Mouse (Mus musculus) thymus, postnatal 14 days (tissue): ENCODE data around the gene Gprc5b.

ENCODE experiments used
- DNase-seq: peaks from one replicate; pipeline ENCODE4 v3.0.0; 2021

Gprc5b gene

DNA sequence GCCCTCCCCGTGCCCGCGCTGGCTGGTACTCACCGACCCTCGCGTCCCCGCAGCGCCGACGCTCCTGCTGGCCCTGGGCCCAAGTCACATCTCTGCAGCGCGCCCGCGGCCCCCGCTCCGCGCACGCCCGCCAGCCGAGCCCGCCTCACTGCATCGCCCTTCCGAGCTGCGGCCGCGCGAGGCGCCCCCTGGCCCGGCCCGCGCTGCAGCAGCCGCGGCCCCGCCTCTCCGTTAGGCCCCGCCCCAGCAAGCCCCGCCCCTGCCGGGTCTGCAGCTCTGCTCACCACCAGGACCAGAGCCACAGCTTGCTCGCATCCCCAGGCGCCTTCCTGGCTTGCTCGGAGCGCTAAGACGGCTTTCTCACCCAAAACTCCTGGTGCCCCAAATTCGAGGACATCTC, at the start of gene Gprc5b:
Gene Gprc5b (minus strand): TSS at position 205 of the 400 bp plus-strand sequence.
- peak; percentile 96 for DNase-seq

DNA sequence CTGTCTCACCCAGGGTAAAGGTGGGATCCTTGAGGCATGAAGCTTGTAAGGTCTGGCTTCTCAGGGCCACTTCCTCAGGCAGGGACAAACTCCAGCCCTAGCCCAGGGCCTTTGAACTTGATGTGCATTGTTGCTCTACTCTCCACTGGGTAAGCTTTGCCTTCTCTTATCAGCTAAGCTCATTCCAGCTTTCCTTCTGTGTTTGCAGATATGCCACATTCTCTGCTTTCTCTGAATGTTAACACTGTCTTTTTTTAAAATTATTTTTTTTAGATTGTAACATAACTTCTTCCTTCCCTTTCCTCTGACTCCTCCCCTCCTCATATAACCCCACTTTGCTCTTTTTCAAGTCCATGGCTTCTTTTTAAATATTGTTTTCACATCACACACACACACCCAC, 46.5 kb upstream of the Gprc5b start:
- no peak for DNase-seq

DNA sequence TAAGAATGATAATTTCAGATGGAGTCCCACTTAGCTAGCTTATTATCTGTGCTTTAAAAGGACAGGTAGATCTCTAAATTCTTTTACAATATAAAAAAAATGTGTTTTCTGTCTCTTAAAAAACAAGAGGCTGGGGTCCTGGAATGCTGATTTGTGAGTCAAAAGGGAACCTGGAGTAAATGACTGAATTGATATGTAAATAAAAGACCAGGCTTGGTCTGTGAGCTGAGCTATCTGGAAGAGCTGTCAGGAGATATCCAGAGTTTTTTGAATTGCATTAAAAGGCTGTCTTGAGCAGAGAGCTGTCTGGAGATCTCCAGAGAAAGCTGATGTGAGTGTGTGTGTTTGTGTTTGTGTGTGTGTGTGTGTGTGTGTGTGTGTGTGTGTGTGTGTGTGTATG, 42.6 kb upstream of the Gprc5b start:
- no peak for DNase-seq

DNA sequence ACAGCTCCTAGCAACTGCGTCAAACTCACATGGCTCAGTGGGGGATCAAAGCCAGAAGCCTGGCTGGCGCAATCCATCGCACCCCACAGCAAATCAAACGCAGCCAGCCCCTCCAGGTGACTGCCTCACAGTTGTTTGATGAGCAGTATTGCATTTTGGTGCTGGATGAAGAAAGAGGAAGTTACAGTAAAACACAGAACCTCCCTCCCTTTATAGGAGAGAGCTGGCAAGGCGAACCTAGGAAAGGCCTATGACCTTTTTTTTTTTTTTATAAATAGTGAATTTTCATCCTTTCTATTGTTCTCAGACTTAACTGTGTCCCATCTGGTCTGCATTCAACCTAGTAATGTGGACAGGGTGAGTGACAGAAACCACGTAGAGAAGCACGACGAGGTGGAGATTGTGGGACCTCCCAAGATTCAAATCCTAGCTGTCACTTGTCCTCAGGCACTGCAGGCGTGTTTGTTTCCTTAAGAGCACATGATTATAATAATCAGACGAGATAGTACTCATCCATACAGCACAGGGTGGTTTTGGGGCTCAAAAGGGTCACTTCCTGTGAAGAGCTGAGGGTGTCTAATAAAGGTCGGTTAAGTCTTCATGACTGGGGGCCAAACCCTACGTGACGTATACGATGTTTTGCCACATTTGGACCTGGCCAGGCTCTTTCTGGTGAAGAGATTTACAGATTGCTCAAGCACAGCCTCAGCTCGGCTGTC, 39.4 kb upstream of the Gprc5b start:
- DNase-seq = no peak

DNA sequence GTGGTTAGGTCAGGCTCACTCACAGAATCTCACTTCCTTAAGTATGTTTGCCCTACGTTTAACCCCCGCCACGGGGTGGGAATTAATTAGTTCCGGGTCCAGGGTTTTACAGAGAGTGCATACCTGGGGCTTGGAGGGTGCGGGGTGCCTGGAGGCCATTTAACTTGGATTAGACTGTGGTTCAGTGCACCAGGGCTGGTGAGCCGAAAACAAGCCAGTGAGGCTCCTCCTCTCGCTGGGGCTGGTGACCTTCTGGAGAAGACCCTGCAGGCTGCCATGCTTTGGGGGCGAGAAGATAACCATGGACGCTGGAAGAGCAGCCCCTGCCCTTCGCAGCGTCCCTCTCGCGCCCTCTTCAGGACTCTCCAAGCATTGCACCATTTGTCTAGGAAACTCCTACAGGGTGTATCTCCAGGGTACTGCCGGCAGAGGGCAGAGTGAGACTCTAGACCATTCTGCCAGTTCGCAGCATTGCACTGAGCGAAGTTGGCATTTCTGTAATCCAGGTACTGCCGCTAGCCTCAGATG, 28.4 kb upstream of the Gprc5b start:
- peak; percentile 56 for DNase-seq

DNA sequence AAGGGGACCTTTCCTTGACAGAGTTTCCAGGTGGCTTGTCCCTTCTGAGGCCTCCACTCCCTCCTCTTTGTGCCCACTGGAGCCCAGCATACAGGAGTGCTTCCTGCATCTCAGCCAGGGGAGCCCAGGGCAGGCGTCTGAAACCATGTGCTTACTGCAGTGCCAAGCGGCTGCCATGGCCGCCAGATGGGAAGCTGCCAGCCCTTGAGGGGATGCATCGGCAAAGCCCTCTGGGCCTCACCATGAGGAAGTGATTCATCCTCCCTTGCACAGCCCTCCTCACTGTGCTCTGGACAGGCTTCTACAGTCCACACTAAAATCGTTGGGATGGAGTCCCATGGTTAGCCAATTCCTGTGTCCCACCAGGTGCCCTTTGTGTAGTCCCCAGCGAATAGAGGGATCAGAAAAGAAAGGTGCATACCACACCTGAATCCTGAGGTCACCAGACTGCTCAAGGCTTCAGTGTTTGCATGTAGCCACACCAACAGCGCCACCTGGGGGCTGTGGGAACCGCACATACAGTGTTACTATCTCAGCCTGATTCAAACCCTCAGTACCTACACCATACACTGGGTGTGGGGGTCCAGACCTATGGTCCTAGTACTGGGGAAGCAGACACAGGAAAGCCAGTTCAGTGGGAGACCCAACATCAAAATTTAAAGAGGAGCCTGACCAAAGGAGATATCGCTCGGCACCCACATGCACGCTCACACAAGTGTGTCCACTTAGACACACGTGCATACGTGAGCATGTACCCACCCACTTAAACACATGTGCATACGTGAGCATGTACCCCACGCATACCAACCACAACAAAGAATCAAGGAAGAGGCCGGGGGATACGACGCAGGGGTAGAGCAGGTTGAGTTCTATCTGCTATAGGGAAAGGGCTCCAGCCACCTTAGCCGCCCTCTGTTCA, 27.5 kb upstream of the Gprc5b start:
- peak; percentile 33 for DNase-seq

DNA sequence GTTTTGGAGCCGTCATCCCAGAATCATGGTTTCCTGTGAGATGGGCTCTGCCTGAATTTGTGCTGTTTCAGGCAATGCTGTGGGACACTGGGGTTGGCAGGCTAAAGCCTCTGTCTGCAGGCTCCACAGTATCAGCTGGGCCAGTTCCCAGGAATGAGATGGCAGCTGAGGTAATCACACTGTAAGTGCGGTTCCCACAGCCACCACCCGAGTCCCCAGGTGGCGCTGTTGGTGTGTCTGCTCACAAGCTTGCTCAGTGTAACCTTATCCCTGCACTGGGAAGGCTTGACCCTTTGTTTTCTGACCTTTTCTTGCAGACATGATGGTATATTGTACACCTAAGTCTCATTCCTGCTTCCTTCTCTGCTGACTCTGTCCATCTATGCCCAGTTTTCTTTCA, 24.5 kb upstream of the Gprc5b start:
- DNase-seq = peak; percentile 20

DNA sequence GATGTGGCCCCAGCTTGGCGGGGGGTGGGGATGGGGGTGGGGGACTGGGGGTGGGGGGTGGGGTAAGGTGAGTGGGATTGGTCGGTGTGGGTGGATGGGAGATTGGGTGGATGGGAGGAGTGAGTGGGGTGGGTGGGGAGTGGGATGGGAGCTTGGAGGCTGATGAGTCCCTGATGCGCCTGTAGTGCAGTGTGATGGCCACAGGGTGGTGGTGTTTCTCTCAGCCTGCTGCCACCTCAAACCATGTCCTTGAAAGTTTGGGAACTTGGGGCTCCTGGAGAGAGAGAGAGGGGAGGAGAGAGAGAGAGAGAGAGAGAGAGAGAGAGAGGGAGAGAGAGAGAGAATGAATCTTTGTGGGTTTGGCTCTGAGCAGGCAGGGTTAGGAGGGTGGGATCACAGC, 20.7 kb upstream of the Gprc5b start:
- peak; percentile 11 for DNase-seq

DNA sequence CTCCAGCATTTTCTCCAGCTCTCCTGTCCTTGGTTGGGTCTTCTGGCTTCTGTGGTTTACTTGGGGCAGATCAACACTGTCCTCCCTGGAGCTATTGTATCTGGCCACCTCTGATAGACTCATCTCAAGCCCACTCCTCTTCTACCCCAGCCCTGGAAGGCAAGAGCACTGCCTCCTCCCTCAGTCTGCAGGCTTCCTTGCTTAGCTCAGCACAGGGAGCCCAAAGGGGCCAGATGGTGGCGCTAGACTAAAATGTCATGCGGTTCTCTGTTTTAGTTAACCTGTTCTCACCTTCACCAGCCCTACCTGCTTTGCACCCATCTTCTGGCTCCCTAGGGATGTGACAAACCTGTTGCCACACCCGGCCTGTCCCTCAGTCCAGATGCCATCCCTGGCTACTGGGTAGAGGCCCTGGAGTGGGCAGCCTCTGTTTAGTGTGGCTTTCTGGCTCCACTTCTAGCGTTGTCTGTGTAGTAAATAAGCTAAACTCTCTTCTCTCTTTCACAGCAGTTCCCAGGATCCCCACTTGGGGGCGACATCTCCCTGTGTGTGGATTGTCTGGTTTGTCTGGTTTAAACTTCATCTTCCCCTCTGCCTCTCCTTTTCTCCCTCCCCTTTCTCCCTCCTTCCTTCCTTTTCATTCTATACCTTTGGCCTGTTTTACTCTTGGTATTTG, 16.0 kb upstream of the Gprc5b start:
- peak; percentile 52 for DNase-seq

DNA sequence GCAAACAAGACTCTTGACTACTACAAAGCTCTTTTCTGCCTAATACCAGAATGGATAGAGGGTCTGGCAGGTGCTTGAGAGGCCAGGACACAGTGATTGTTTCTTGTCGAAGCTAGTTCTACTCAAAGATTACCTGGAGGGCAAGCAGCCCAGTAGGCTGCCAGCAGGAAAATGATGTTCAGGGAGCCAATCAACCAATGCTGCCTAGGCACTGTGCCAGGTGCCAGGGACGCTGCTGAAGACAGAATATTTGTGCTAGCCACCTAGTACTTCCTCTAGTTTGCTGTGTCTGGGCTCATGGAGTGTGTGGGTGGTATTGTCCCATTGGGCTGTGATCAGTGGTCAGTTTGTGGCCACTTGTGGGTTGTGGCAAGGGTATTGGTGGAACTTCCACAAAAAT, 7.5 kb upstream of the Gprc5b start:
- no peak for DNase-seq

DNA sequence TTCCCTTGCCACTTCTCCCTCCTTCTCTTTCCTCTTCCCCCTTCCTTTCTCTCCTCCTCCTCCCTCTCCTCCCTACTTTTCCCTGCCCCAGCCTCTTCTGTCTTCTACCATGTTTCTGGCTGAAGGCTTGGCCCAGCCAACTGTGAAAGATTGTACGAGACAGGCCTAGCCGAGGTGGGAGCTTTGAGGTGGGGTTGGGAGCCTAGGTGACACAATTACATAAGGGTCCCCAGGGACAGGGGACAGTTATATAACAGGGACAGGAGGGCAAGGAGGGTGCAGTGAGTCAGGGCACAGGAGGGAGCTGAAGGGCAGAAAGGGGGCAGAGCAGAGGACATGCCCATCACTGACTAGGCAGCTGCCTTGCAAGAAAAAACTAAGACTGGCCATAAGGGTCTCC, 7.0 kb upstream of the Gprc5b start:
- no peak for DNase-seq

DNA sequence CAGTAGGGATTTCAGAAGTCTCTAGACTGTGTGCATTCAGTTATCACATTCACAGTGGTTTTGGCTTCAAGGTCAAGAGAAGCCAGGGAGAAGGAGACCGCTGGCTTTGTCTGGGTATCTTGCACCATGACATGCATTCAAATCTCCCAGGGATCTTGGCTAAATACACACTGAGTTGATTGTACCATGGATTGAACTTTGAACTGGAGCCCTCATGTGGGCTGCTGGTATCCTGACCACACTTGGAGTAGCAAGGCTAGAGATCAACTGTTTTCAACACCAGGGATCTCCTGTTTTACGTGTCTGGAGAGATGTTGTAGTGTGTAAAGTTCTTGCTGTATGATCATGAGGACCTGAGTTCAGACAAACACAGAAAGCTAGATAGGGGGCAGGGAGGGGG, 4.8 kb upstream of the Gprc5b start:
- no peak for DNase-seq

DNA sequence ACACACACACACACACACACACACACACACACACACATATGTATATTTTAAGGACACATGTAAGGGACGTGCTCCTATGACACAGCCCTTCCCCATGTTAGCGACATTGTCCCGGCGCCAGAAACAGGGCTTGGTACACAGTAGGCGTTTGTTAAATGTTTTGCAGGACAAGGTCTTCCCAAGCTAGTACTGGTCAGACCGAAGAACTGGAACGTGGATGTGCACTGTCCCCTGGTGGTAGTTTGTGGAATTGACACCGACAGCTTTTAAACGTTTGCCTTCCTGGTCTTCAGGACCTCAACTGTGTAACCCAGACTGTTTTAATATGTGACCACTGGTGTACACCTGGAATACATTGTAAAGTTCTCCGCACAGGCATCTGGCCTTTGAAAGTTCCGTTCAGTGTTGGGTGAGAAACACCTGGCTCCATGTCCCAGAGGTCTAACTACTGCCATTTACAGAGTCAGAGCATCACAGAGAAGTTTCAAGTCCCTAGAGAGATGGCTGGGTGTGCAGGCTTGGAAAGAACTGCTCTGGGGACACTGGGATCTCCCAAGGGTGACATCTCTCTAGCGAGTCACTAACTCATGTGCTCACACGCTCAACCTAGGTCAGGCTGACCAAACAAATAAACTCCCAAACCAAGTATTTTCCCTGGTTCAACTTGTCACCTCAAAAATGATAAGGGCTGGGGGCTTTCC, 1.3 kb upstream of the Gprc5b start:
- peak; percentile 75 for DNase-seq

DNA sequence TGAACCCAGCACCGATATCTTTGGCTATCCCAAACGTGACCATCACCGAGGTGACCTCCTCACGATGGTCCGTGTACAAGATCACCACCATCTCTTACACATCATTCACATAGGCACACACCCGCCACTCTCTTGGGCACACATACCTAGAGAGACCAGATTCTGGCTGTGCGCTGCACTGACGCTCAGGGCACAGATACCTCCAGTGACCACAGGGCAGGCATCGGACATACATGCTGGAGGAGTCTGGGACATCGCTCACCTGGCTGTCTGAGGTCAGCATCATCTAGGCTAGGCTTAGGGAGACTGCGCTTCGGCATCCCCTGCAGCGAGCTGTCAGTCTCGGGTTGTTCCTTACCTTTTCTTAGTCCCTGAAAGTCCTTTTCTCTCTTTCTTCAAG, 660 bp upstream of the Gprc5b start:
- DNase-seq = peak; percentile 12

DNA sequence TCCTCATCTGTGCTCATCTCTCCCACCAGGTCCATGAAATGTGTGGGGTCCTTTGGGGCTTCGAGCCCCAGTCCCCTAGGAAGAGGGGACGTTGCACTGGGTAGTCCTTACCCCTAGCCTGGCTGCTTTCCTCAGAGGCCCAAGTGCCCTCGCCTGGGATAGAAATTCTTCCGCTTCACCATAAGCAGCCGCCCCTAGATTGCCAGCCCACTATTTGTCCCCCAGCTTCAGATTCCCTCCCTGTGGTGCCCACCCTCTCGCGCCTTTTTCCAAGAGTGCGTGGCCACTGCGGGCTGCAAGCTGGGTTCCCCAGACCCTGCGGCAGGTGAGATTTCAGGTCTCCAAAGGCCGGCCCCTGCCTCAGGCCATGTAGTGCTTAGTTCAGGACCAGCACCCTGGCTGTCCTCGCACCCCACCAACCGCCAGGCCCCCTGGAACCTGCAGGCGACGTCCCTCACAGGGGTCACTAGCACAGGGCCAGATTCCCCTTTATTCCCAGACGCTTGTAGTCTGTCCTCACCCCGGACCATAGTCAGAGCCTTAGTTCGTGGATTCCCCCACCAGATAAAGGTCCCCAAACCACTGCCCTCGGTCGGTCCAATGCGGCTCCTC, 674 bp downstream of the Gprc5b start:
- no peak for DNase-seq

DNA sequence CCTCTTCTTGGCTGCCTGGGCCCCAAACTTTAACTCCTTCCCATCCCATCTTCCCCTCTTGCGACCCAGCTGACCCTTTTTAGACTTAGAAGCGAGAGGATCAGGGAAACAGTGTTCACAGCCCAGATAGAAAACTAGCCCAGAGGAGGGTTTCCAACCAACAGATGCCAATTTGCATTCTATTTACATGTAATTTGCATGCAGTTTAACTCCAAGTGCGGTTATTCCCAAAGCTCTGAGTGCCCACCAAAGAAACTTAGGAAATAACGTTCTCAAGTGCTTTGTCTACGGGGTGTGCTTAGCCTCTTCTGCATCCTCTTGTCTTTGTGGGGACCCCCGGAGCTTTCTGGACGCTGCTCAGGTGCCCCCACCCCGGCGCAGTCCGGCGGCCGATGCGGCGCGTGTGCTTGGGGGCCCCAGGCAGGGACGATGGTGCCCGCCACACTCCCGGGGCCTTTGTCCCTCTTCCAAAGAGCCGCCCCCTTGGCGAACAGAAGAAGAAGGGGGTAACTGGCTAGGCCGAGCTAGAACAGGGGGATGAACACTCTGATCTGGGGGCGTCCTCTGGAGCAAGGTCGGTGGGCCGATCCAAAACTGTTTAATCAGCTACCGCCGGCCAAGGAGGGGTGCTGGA, 1.3 kb downstream of the Gprc5b start:
- DNase-seq = peak; percentile 12

DNA sequence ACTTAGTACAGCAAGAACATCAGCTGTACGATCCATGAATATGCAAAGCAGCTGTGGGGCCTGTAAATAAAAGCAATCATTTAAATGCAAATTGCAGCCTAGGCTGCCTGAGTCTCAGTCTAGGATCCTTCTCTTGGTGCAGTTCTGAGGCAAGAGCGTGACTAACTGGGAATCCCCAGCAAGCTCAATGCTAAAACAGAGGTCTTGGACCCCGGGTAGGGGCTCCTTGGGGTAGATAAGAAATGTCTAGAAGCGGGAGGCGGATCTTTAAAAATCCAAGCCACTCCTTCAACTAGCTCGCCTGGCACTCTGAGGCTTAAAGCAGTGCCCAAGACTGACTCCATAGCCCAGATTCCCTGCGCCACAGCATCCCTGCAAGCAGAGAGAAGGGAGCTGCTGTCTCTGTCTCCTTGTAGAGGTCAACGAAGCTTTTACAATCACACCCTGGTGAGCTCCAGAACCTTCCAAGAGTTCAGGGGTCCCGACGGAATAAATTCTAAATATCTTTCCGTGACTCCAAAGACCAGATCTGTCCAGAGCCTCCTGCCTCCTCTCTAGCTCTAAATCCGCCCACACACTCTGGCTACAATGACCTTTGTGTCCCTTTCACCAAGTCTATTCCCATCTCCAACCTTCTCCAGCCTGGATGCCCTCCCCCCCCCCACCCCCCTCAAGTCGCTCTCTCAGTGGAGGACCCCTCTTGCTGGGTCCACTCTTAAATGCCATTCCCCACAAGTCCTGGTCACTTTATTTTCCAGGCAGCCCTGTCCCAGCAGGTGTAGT, 2.2 kb downstream of the Gprc5b start:
- no peak for DNase-seq

DNA sequence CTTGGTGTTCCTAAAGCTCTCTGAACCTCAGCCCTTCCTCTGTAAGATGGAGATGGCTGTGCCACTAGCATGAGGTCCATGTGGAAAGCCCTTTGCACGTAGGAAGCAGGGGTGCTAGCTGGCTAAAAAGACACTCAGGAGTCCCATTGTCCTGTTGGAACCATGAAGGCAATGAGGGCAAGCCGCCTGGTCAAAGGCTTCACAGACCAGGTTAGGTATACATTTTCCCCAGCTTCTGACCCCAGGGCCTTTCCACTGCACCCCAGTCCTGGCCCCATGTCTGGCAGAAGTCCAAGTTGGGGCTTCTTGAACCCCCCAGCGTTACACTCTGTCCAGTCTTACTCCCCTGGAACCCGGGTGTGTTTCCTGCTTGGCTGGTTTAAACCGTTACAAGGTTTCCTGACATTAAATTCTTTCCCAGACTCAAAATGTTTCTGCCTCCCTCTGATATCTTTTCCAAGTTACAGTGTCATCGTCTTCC, 2.9 kb downstream of the Gprc5b start:
- no peak for DNase-seq

DNA sequence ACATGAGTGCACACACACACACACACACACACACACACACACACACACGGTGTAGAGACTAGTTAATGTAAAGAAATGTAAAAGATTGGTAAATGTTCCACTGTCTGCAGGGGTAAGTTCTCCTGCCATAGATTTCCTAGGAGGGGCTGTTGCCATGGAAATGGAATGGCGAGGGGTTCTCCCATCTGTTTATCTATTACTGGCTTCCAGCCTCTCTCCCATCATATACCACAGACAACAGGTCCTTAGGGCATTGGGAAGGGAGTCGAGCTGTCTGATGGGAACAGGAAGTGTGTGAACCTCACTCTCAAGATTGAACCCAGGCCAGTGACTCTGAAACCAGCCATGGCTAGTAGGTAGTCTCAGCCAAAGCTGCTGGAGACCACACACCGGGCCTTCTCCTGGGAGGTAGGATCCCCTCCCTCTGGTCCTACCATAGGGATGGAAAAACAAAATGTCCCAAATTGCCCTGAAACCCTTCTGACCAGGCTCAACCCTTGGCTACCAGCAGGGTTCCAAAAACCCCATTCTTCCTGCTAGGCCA, 3.6 kb downstream of the Gprc5b start:
- DNase-seq = no peak

DNA sequence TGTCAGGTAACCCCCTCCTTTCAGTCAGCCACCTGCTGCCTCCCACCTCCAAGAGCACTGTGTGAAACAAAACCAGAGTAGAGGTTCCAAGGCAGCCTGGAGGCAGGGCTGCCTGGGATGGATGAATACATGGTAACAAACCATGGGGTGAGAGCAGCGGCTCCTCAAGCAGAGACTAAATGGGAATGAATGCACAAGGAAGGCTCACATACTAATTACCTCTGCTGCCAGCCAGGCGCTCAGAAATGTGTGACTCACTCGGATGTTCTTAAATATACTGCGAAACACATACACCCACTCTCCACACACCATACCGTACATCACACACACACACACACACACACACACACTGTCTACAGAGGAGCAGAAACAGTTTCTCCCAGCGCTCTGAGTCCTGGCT, 4.7 kb downstream of the Gprc5b start:
- no peak for DNase-seq
